Mouse (Mus musculus) heart, embryonic 15.5 days (tissue): ENCODE measurements around the gene Uxs1. TPM values are rescaled to one million over a fixed set of nuclear protein-coding genes. Genes with fewer than 3 reads are reported as not detected.

Experiments used
- ATAC-seq: fragments of 200-750 bp; cut with Nextera tagmentation; replicated peaks from 2 replicates; pipeline ENCODE4 v1.8.0; 2017; ENCODE audit warnings: low read depth, moderate TSS enrichment; ENCODE audit not compliant: insufficient number of reproducible peaks, insufficient read depth, low FRiP score
- H3K27ac ChIP-seq: fragments of 300-500 bp; sonication (generic); 2 replicates; pipeline ENCODE4 v1.5.1; 2015; ENCODE audit warnings: mild to moderate bottlenecking, inconsistent platforms
- H3K27me3 ChIP-seq: fragments of 300-500 bp; sonication (generic); 2 replicates; pipeline ENCODE4 v1.6.1; 2015; ENCODE audit warnings: inconsistent platforms
- H3K36me3 ChIP-seq: fragments of 300-500 bp; sonication (generic); 2 replicates; pipeline ENCODE4 v1.6.1; 2015; ENCODE audit warnings: mild to moderate bottlenecking, inconsistent platforms
- H3K4me1 ChIP-seq: fragments of 300-500 bp; sonication (generic); replicated peaks from 2 replicates; pipeline ENCODE4 v1.6.1; 2015; ENCODE audit warnings: inconsistent platforms
- H3K4me2 ChIP-seq: fragments of 300-500 bp; sonication (generic); 2 replicates; pipeline ENCODE4 v1.6.1; 2015; ENCODE audit warnings: inconsistent platforms, mild to moderate bottlenecking, moderate library complexity
- H3K4me3 ChIP-seq: fragments of 300-500 bp; sonication (generic); 2 replicates; pipeline ENCODE4 v1.5.1; 2015; ENCODE audit warnings: mild to moderate bottlenecking, inconsistent platforms
- H3K9ac ChIP-seq: fragments of 300-500 bp; sonication (generic); 2 replicates; pipeline ENCODE4 v1.6.1; 2015; ENCODE audit warnings: mild to moderate bottlenecking, inconsistent platforms
- H3K9me3 ChIP-seq: fragments of 300-500 bp; sonication (generic); replicated peaks from 2 replicates; pipeline ENCODE4 v1.6.1; 2016; ENCODE audit warnings: inconsistent platforms
- WGBS: fragments of 180-500 bp; shearing (Covaris S2); methylation state at CpG from one replicate; pipeline ENCODE4 v1.1.7; 2015; ENCODE audit warnings: mixed read lengths; 5-methylcytosine and 5-hydroxymethylcytosine counted together
- polyA plus RNA-seq: library from polyadenylated mRNA; unstranded; fragments of >200 nt; fragmentation: Nextera tagmentation; extraction: Ambion mirVana; gene quantifications from 2 replicates; pipeline ENCODE4 v1.2.1, GENCODE M21; 2015

Gene Uxs1
- polyA plus RNA-seq, 1 experiment from 2014 or later: 12.9 TPM

DNA sequence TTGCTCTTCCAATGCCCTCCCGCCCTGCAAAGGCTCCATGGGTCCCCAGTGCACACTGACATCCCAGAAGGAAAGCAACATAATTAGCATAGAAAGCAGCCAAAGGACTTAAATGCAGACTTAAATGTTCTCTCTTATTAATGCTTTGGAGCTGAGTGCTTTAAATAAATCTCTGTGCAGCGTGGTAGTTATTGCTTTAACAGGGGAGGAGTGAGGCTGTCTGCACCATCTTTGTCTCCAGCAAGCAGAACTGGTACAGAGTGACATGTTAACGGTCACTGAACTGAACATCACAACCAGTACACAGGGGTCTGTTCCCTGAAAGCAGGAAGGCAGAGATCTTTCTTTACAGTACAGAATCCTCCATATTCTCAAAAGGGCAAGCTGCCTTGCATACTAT, 29.6 kb downstream of the Uxs1 start:
- no peak overlapping the region for H3K9ac ChIP-seq
- H3K4me3 ChIP-seq: no peak overlapping the region
- H3K4me2 ChIP-seq: no peak overlapping the region
- no peaks in the 10 kb centered on the region for H3K4me1 ChIP-seq
- H3K27me3 ChIP-seq: no peaks in the 10 kb centered on the region
- no peaks in the 10 kb centered on the region for H3K9me3 ChIP-seq
- H3K36me3 ChIP-seq: no peaks in the 10 kb centered on the region
- no peak for ATAC-seq
- 84% methylated on average over 3 of the region's 3 CpGs for WGBS
- no peak overlapping the region for H3K27ac ChIP-seq

DNA sequence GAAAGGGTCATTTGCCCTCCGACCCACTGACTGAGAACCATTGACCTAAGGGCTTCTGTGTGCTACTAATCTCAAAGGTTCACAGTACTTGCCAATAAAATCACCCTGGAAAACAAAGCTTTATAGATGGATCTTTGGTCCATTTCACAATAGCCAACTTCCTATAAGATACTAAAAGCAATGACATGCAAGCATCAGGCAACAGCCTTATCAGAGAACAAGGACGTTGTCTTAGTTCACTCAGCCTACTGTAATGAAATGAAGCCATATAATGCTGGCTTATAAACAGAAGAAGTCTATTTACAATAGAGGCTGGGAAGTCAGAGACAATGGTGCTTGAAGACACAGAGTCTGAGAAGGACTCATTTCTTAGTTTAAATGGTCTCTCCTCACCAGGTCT, 37.8 kb downstream of the Uxs1 start:
- Histone ChIP-seq H3K4me3 (no peak overlapping the region), H3K27ac (no peak overlapping the region), H3K4me2 (no peak overlapping the region), H3K9ac (no peak overlapping the region), H3K4me1 (no peaks in the 10 kb centered on the region), H3K27me3 (no peaks in the 10 kb centered on the region), H3K9me3 (no peaks in the 10 kb centered on the region), H3K36me3 (no peaks in the 10 kb centered on the region)
- ATAC-seq: no peak
- 81% methylated on average over 2 of the region's 2 CpGs for WGBS

DNA sequence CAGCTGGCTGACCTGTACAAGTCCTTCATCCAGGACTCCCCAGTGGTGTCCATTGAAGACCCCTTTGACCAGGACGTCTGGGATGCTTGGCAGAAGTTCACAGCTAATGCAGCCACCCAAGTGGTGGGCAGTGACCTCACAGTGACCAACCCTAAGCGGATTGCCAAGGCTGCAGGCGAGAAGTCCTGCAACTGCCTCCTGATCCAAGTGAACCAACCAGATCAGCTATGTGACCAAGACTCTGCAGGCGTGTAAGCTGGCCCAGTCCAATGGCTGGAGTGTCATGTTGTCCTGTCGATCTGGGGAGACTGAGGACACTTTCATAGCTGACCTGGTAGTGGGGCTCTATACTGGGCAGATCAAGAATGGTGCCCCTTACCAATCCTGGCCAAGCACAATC, 40.9 kb downstream of the Uxs1 start:
- WGBS: 87% methylated on average over 5 of the region's 5 CpGs
- Histone ChIP-seq H3K9ac (no peak overlapping the region), H3K4me1 (peaks cover 10% of the 10 kb centered on the region), H3K27me3 (no peaks in the 10 kb centered on the region), H3K9me3 (no peaks in the 10 kb centered on the region), H3K4me3 (no peak overlapping the region), H3K27ac (no peak overlapping the region), H3K36me3 (no peaks in the 10 kb centered on the region), H3K4me2 (no peak overlapping the region)
- ATAC-seq: no peak

DNA sequence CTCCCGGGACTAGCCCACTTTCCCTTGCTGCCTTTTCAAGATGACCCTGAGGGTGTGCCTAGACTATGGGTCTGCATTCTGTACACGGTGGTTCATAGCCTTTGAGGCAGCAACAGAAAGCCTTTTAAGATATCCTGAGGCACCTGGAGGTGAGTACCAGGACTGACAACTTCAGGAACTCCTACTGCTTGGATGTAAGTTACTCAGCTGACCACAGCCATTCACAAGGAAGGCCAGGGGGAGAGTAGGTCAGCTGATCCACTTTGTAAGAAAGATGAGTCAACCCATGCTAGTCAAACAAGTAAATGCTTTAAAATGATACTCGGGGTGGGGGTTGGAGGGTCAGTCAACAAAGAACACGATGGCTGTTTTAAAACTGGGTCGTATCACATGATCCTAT, 42.3 kb downstream of the Uxs1 start:
- Histone ChIP-seq H3K27me3 (no peaks in the 10 kb centered on the region), H3K4me1 (peaks cover 18% of the 10 kb centered on the region), H3K4me3 (no peak overlapping the region), H3K9me3 (no peaks in the 10 kb centered on the region), H3K9ac (no peak overlapping the region), H3K36me3 (no peaks in the 10 kb centered on the region), H3K4me2 (no peak overlapping the region), H3K27ac (no peak overlapping the region)
- WGBS: 84% methylated on average over 5 of the region's 5 CpGs
- no peak for ATAC-seq

DNA sequence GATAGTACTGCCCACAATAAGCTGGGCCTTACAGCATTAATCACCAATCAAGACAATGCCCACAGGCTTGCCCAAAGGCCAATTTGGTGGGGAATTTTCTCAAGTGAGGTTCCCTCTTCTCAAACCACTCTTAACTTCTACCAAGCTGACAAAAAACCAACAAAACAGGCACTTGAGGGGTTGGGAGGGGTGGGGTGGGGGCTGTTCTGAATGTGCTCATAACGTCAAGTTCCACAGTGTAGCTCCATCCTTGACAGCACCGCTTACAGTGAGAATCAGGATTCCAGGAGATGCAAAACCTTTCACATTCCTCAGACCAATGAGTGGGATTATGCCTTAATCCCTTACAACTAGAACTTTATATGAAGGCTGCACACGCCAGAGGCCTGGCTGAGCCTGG, 44.4 kb downstream of the Uxs1 start:
- 80% methylated on average over 3 of the region's 3 CpGs for WGBS
- ATAC-seq: no peak
- no peak overlapping the region for H3K4me2 ChIP-seq
- H3K4me1 ChIP-seq: peaks cover 18% of the 10 kb centered on the region
- no peaks in the 10 kb centered on the region for H3K27me3 ChIP-seq
- H3K9me3 ChIP-seq: no peaks in the 10 kb centered on the region
- H3K36me3 ChIP-seq: peaks cover 7% of the 10 kb centered on the region; the same call in 1 of the 2 replicates
- H3K27ac ChIP-seq: no peak overlapping the region
- no peak overlapping the region for H3K9ac ChIP-seq
- H3K4me3 ChIP-seq: no peak overlapping the region

DNA sequence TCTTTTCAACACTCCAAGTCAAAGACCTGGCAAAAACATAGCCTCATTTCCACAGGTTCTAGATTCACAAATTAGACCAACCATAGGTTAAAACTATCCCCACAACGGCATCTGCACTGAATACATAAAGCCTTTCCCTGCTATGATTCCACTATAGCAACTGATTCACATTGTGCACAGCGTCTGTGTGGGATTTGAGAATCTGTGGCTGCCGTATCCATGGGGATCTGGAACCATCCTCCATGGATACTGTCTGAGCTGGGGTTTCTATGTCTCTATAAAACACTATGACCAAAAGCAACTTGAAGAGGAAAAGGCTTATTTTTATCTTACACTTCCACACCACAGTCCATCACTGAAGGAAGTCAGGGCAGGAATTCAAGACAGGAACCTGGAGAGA, 44.9 kb downstream of the Uxs1 start:
- Histone ChIP-seq H3K4me1 (peaks cover 18% of the 10 kb centered on the region), H3K9me3 (no peaks in the 10 kb centered on the region), H3K27ac (no peak overlapping the region), H3K36me3 (peaks cover 7% of the 10 kb centered on the region; the same call in 1 of the 2 replicates), H3K27me3 (no peaks in the 10 kb centered on the region), H3K4me3 (no peak overlapping the region), H3K9ac (no peak overlapping the region), H3K4me2 (no peak overlapping the region)
- 93% methylated on average over 3 of the region's 3 CpGs for WGBS
- ATAC-seq: no peak

DNA sequence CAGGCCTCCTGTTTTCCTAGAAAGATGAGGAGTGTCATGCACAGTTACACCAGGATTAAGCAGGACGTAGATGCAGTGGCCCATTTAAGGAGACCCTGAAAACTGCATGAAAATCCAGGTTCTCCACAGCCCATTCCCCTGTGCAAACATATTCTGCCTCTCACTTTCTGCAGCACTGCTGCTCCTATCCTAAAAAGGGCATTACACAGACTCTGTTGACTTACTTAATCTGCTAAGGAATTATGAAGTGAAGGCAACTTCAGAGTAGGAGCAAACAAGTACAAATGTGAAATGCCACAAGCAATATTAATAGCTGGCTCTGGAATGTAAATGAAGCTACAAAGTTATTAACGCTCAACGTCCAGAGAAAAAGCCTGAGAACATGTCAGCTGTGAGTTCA, 45.9 kb downstream of the Uxs1 start:
- Histone ChIP-seq H3K4me3 (no peak overlapping the region), H3K9ac (no peak overlapping the region), H3K4me1 (peaks cover 18% of the 10 kb centered on the region), H3K4me2 (no peak overlapping the region), H3K27me3 (no peaks in the 10 kb centered on the region), H3K36me3 (peaks cover 7% of the 10 kb centered on the region; the same call in 1 of the 2 replicates), H3K27ac (no peak overlapping the region), H3K9me3 (no peaks in the 10 kb centered on the region)
- WGBS: 68% methylated on average over 3 of the region's 3 CpGs
- no peak for ATAC-seq

DNA sequence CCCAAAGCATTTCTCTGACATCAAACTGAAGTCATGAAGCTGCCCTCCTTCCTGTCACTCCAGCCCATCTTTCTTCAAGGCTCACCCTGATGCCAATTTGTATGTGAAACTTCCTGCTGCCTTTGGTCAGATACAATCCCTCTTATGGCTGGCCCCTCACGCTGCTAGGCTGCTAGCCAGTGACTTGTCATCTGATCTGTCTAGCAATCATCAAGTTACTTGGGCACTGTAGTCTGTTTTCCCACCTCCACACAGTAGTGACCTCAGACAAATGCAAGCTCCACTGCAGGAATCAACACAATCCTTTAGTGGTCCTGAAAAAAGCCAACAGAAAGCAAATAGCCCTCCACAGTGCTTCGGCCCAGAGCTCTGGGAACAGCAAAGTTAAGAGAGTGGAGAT, 46.4 kb downstream of the Uxs1 start:
- H3K27ac ChIP-seq: no peak overlapping the region
- no peak overlapping the region for H3K4me3 ChIP-seq
- peaks cover 18% of the 10 kb centered on the region for H3K4me1 ChIP-seq
- no peaks in the 10 kb centered on the region for H3K9me3 ChIP-seq
- 0 out of 2 replicates have a peak, but pooled peaks have one; percentile 50 for ATAC-seq
- H3K27me3 ChIP-seq: no peaks in the 10 kb centered on the region
- H3K9ac ChIP-seq: no peak overlapping the region
- H3K36me3 ChIP-seq: peaks cover 7% of the 10 kb centered on the region; the same call in 1 of the 2 replicates
- WGBS: 31% methylated on average over 2 of the region's 2 CpGs
- H3K4me2 ChIP-seq: no peak overlapping the region

DNA sequence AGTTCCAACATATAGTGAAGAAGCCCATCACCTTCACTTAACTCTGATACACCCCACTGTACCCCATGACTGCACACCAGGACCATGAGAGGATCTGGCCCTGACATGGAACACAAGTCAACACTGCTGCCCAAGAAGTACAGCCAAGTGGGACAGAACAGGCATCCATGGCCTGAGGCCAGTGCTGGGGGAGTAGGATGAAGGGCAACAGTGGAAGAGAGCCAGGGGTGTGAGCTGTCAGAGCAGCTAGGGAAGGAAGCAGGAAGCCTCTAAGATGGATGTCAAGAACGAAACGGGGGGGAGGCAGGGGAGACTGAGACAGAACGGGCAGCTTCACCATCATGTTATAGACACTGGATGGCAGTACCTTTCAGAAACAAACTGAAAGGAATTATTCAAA, 51.5 kb downstream of the Uxs1 start:
- Histone ChIP-seq H3K4me3 (no peak overlapping the region), H3K27me3 (no peaks in the 10 kb centered on the region), H3K9me3 (no peaks in the 10 kb centered on the region), H3K9ac (no peak overlapping the region), H3K4me2 (no peak overlapping the region), H3K36me3 (peaks cover 7% of the 10 kb centered on the region; the same call in 1 of the 2 replicates), H3K4me1 (peaks cover 2% of the 10 kb centered on the region), H3K27ac (no peak overlapping the region)
- WGBS: 86% methylated on average over 3 of the region's 3 CpGs
- ATAC-seq: no peak

DNA sequence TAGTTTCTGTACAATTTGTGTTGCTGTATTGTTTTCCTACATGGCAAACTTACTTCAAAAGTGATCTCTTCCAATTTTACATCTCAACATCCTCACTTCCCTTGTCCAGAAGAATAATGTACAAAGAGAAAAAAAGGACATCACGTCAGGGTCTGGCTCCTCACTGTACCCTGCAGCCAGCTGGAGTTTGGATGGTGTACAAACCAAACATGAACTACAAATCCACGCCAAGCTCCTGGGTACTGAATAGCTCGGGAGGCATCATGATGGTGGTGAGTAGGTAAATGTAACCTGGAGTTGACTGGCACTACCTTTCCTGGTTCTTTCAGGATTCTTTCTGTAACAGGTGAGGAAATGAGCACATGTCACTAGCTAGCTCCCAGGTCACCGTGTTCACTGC, 53.5 kb downstream of the Uxs1 start:
- no peak overlapping the region for H3K4me3 ChIP-seq
- H3K36me3 ChIP-seq: peaks cover 5% of the 10 kb centered on the region; the same call in 1 of the 2 replicates

DNA sequence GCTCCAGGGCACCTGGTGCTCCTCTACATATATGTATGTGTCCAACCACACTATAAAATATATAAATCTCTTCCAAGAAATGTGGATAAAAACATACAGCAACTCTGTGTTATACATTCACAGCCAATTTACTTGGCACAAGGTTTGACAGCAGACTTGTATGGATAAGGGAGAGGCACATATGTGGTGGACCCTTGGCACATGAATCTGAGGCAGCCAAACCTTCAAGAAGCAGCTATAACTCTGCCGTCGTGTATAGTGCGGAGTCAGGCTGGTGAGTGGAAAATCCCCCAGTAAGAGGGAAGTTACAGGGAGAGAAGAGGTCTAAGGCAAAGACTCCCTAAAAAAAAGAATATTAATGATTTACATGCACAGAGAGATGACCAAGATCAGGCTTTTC, 54.9 kb downstream of the Uxs1 start:
- Histone ChIP-seq H3K27ac (no peak overlapping the region), H3K9me3 (no peaks in the 10 kb centered on the region), H3K36me3 (no peaks in the 10 kb centered on the region), H3K4me3 (no peak overlapping the region), H3K9ac (no peak overlapping the region), H3K27me3 (no peaks in the 10 kb centered on the region), H3K4me1 (no peaks in the 10 kb centered on the region), H3K4me2 (no peak overlapping the region)
- 92% methylated on average over 3 of the region's 3 CpGs for WGBS
- ATAC-seq: no peak

More for the DNA sequence above, 53.5 kb downstream of the Uxs1 start:
- ATAC-seq: no peak
- no peak overlapping the region for H3K27ac ChIP-seq
- H3K4me1 ChIP-seq: no peaks in the 10 kb centered on the region
- H3K9ac ChIP-seq: no peak overlapping the region
- WGBS: 89% methylated on average over 4 of the region's 4 CpGs
- no peaks in the 10 kb centered on the region for H3K27me3 ChIP-seq
- no peak overlapping the region for H3K4me2 ChIP-seq
- no peaks in the 10 kb centered on the region for H3K9me3 ChIP-seq

DNA sequence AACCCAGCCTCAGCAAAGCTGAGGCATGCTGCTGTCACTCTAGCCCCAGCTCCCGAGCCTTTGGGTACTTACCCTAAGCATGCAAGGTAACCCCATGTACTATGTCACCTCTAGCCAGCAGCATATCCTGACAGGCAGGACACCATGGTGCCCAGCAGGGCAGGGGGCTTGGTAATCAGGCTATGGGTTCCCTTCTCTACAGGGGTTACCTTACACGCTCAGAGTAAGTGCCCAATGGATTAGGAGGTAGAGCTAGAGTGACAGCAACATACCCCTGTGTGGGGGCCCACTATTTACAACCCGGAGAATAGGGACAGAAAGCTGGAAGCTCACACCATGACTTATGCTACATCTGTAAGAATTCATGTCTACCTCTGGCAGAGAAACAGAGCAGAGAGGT, 57.6 kb downstream of the Uxs1 start:
- Histone ChIP-seq H3K4me3 (no peak overlapping the region), H3K9ac (no peak overlapping the region), H3K27me3 (no peaks in the 10 kb centered on the region), H3K4me2 (no peak overlapping the region), H3K36me3 (no peaks in the 10 kb centered on the region), H3K9me3 (no peaks in the 10 kb centered on the region), H3K4me1 (no peaks in the 10 kb centered on the region), H3K27ac (no peak overlapping the region)
- ATAC-seq: no peak
- 85% methylated on average over 3 of the region's 3 CpGs for WGBS
